Mouse (Mus musculus) telencephalon, adult 2 months (tissue): ENCODE results near the gene Sorl1.

ENCODE experiments used
- DNase-seq: peaks from one replicate; pipeline ENCODE4 v3.0.0-alpha.2; 2011; ENCODE audit warnings: low read depth, low spot score

The Sorl1 gene

DNA sequence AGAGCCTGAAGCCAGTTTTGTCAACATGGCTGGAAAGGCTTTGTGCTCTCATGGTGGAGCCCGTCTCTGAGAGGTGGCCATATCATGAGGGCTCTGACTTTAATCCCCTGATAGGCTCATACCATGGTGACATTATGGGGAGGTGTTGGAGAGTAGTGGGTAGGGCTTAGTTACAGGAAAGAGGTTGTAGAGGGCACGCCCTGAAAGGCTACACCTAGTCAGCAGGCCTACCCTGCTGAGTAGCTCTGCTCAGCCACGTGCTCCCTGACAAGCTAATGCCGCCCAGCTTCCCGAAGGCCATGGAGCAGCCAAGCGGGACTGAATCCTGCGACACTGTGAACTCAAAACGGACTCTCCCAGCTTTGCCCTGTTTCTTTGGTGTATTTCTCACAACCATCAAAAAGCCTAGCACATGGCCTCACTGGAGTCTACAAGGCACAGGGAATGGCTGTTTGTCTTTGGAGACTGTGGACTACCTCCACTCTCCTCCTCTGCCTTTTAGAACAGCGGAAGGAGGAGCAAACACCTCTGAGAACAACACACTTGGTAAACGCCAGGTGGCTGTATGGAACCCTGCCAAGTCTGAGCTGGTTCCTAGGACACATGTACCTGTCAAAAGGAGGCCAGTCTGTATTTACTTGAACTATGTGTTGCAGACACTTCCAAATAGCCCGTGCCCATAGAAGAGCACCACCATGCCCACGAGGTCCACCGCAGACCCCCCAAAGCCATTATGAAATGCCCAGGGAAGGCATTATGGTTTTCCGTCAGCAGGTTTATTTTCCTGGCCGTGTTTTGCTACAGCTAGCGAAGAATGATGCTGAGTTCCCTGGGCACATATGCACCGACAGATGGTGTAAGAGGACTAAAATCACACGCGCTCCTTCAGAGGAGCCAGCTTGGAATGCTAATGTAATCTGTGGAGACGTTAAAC lies 69.5 kb downstream of the Sorl1 start:
- DNase-seq, result peak; percentile 94

DNA sequence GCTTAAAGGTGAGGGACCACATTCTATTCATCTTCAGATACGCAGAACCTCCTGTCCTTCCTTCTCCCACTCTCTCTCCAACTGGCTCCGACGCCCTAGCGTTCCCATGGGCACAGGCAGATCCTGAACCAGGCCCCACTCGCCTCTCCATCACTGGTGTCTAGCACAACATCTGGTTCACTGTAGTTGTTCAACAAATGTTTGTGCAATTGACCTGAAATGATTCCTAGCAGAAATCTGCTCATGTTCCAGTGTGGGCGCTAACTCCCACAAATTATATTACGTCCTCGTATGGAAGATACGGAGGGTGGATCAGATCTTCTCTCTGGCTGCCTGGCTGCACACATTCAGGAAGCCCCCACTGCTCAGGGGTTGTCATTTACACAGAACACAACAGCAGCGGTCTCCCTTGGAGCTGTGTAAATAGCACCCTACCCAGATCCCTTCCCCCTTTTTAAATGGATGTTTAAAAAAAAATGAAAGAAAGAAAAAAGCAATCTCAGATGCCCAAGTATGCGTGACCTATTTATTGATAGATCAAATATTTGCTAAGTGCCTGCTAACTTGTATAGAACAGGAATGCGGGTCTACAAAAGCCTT lies 70.4 kb downstream of the Sorl1 start:
- DNase-seq, result no peak

DNA sequence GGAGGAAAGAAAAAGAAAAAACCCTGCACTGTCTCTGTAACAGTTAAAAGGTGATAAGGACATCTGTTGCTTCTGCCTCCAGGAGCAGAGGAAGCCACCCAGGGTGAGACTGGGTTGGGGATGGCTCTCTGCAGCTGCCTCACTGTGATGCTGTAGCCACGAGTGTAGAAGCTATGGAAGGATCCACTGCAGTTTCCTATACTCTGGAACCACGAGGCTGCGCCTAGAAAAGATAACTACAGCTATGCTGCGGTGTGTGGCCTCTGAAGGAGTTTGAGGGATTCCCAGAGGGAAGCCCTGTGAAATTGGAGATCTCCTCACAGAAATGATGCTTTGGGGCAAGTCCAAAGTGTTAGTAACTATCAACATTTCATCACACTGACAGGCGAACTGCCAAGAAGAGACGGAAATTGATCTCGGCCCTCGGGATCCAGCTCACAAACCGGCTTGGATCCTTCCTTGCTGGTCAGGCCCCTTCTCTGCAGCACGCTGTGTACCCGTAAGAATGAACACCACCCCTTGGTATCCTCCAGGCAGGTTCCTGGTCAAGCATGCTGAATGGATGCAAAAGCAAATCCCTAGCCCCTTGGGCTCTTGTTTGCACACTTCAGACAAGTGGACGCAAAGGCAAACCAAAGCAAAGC lies 71.3 kb downstream of the Sorl1 start:
- DNase-seq, result no peak

DNA sequence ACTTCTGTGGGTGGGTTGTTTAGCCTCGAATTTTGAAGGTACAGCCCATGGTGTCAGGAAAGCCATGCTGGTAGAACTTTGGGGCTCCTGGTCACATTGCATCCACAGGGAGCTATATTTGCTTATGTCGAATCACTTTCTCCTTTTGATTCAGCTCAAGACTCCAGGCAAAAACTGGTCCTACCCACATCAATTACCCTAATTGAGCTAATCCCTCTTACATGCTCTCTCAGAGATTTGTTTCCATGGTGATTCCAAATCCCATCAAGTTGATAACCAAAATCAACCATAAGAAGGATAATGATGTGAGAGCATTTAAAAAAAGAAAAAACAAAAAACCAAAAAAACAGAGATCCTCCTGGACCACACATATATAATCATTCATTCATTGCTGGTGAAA lies 75.6 kb downstream of the Sorl1 start:
- DNase-seq, result no peak

DNA sequence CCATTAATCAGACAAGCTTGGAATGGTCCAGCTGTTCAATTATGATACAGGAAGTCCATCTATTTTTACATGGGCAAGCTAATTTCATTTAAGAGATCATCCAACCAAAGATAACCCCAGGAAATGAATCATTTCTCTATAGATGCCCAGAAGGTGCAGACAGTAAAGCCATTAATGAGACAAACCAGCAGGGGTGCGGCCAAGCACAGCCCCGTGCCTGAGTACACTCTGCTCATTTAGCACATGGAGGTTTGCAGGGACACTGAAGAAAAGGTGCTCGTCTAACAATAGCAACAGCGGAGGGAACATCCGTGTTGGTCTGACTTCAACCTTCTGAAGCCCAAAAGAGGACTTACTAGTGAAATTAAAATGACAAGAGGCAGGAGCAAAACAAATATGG lies 76.3 kb downstream of the Sorl1 start:
- no peak for DNase-seq

GRCm38 (mm10) chr9:42046248-42046647 lies 77.8 kb downstream of the Sorl1 start:
- DNase-seq, result no peak

- no peak for DNase-seq
Observed at GRCm38 (mm10) chr9:42044651-42045050, 79.4 kb downstream of the Sorl1 start.

GRCm38 (mm10) chr9:42043934-42044333 lies 80.2 kb downstream of the Sorl1 start:
- DNase-seq, result no peak

DNA sequence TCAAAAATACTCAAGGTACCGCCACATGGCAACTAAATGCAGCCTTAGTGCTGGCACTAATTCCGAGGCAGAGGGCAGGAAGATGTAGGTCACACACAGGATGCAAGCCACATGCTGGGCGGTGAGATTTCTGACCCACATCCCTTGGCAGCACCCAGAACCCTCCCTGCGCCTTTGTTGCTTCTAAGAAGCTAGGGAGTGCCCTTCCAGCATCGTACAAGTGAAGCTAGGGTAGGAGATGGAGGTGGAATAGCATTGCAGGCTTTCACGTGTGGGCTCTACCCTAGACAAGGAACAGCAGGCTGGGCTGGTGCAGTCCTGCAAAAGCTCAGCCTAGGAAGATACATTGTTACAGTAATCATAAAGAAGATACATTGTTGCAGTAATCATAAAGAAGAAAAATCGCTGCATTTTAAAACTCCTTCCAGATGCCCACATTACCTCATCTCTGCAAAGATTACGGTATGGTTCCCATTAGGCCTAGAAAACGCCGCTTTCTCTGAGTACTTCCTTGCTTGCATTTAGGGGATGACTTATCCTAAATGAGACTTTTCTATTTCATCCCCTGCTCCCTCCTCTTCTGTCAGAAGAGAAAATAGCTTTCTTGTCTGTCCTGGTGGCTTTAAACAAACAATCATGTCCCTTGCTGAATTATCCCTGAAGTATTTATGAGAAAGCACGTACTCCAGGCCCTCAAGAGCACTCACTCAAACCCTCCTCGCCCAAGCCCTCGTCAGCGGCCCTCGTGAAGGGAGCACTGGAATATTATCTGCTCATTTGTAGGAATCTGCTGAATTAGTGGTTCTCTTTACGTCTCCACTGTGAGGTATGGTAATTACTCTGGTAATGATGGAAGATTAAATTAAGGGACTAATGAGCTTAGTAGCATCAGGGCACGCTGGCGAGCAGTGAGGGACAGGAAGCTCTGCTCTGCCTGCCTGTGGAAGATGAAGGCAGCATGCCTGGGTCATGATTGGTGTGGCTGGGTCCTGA lies 84.8 kb downstream of the Sorl1 start:
- DNase-seq, result no peak

- DNase-seq, result no peak
Observed at GRCm38 (mm10) chr9:42036885-42037284, 87.2 kb downstream of the Sorl1 start.

DNA sequence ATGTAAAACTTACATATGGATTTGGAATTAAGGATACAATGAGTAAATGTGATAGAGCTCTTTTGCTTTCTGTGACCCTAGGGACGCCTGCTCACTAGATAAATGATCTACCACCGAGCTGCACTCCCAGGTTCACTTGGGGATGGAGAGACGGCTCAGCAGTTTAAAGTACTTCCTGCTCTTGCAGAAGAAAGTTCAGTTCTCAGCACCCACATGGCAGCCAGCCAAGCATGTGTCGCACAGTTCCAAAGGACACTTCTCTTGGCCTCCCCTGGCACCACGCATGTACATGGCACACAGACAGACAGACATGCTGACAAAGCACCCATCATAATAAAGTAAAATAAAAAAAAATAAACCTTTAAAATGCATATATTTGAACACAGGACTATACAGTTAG lies 88.1 kb downstream of the Sorl1 start:
- no peak for DNase-seq

DNA sequence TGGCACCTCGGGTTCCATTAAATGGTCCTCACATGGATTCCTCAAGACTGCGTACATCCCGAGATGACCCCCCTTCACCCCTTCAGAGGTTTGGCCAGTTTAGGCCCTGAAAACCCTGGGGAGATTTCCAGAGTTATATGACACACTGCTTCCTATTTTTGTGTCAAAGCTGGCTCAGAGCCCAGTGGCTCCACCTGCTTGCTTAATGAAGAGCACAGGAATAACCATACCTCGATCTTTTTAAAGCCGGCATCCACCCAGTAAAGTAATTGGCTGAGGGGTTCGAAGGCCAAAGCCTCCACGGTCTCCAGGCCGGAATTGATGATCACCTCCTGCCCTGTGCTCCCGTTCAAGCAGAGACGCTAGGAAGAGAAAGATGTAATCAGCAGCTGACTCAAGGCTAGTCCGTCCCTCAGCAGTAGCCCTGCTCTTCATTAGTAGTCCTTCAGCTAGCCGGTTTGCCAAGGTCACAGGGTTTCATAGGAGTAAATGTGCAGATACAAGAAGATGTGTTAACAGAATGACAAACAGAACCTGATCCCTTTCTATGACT lies 88.8 kb downstream of the Sorl1 start:
- no peak for DNase-seq

GRCm38 (mm10) chr9:42034116-42034520 lies 90.0 kb downstream of the Sorl1 start:
- DNase-seq, result no peak

GRCm38 (mm10) chr9:42033291-42034115 lies 90.6 kb downstream of the Sorl1 start:
- no peak for DNase-seq

- no peak for DNase-seq
Observed at GRCm38 (mm10) chr9:42032419-42032818, 91.7 kb downstream of the Sorl1 start.

DNA sequence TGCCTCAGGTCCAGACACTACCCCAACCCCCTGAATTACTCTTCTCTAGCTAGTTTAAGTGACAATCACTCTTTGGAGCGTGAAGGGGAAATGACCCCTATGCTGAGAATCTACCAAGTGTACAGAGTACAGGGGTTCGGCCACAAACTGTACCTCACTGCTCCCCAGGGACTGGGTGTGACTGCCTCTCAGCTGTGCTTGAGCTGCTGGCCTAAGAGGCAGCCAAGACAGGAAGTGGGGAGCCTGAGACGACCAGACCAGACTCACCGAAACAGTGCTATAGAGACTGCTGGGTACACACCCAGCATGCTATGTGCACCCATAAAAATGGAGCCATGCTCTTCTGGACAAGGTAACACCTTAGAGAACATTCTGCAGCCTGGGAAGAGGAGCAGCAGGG lies 95.3 kb downstream of the Sorl1 start:
- DNase-seq, result no peak

DNA sequence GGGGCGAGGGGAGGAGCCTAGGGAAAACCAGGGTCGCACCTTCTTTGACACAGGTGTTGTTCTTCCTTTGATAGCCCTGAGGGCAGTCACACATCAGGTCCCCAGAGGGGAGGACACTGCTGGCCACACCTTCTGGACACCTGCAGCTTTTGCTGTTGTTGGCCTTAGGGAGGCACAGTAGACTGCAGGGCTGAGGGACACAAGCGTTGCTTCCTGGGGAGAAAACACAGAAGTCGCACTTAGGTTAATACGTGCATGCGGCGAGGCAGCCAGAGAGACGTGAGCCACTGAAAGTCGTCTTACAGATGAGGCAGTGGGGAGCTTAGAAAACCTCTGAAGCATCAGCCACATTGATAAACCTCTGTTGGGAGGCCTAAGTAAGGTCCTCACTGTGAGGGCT lies 99.8 kb downstream of the Sorl1 start:
- no peak for DNase-seq

GRCm38 (mm10) chr9:42023383-42023782 lies 100.7 kb downstream of the Sorl1 start:
- no peak for DNase-seq

DNA sequence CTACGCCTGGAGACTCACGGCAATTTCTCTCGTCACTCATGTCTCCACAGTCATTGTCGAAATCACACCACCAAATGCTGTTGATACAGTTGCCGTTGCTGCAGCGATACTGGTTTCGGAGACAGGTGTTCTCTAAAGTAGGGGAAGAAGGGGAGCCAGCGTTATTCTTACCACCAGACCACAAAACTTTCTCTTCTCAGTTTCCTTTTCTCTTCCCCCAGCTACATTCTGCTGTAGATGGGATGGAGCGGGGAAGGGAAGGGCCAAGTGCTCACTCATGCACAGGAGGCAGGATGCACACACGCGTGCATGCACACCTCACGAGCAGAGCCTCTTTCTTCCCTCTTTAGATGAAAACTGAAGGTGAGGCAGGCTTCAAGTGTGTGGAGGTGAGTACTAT lies 101.8 kb downstream of the Sorl1 start:
- DNase-seq, result no peak

DNA sequence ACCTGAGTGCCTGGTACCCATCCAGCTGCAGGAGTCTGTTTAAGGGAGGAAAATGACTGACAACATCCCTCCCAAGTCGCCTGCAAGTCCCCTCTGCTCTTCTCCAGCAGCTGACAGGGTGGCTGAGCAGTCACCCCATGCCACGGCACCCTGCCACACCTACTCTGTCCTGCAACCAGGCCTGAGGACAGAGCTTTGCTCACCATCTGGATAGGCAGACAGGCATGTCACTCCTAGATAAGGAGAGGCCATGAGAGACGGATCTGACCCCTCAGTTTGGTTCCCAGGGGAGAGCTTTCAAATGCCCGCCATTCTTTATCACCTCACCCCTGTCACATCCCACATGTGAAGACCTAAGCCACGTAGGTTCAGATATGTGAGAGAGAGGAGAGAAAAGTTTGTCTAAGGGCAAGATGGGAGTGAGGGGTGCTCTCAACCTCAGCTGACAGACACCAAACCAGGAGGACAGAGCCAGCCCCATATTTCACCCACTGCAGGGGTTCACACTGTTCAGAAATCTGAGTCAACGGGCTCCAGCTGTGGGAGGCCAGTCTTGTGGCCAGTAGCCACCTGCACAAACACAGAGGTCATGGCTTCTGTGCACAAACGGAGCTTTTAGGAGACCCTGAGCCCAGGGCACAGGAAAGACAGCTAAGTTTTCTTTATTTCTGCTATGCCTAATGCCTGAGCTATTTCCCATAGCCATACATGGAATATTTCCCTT lies 104.6 kb downstream of the Sorl1 start:
- DNase-seq, result no peak
